Mouse (Mus musculus) retina, postnatal 7 days (tissue): ENCODE measurements at regions not wholly inside any gene's neighbourhood (a gene's known extent, or its start where the extent isn't known, plus 50 kb on each side); places are given as distances from the start of the nearest gene placed in this dataset.

Experiments
- DNase-seq: peaks from one replicate; pipeline ENCODE4 v3.0.0-alpha.2; 2012; ENCODE audit warnings: low read depth, low spot score

GRCm38 (mm10) chr5:132827555-132828333 lies 284.6 kb upstream of the Auts2 start:
- no peak for DNase-seq

- DNase-seq, result no peak
These were observed 282.9 kb upstream of the Auts2 start for GRCm38 (mm10) chr5:132826009-132826408.

DNA sequence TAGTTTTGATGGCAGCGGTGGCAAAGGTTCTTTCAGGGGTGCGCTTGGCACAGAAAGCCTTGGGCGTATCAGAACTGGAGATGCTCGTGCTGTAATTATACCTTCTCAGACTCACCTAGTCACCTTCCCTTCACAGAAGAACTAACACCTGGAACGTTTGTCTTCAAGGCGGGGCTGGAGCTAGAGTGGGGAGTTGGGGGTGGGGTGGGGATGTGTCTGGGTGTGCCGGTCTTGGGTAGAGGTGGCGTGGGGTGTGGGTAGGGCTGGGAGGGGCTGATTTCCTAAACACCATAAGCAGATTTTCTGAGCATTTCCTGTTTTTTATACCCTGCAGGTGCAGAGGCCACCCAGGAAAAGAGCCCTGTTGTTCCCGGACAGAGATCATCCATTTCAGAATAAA lies 274.5 kb upstream of the Auts2 start:
- no peak for DNase-seq

- no peak for DNase-seq
These were observed 266.0 kb upstream of the Auts2 start for GRCm38 (mm10) chr5:132809181-132809580.

- DNase-seq, result no peak
These were observed 252.9 kb upstream of the Auts2 start for GRCm38 (mm10) chr5:132796061-132796460.

GRCm38 (mm10) chr5:132792484-132792883 lies 249.3 kb upstream of the Auts2 start:
- no peak for DNase-seq

GRCm38 (mm10) chr5:132785291-132785690 lies 242.1 kb upstream of the Auts2 start:
- DNase-seq, result no peak

DNA sequence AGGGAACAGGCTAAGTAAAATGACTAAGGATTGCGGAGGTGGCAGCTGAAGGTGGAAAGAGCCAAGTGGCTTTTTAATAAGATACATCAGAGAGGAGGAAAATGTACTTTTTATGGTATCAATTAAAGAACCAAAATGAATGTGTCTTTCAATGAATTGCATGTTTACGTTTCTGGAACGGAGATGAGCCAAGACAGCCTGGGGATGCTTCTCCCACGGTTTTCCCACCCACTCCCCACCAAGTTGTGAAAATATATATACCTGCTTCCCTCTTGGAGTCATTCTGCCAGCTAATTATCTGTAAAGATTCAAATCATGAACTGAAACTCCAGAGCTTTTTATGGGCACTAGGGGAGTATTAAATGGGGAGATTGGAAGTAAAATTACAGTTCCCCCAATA lies 241.6 kb upstream of the Auts2 start:
- DNase-seq, result no peak

DNA sequence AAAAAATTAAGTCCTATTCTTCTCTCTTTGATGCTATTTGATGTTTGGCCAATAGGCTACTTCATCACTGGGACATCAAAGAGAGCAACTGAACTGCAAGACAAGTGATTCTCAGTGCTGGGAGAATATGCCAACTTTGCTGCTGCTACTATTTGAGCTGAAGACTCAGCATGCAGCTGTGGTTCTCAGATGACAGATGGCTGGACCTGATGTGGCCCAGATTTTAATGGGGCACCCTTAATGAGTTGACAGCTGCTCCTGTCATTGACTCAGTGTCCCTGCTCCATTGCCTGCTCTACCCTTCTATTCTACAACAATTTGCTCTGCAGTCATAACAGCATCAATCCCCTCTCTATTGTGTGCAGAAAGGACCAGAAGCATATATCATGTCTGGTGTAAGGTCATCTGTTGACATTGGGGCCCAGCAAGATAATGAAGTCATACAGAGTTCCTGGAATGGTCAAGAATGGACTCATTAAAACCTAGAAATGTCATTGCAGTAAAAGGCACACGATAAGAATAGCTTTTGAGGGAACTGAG lies 231.1 kb upstream of the Auts2 start:
- DNase-seq, result no peak

DNA sequence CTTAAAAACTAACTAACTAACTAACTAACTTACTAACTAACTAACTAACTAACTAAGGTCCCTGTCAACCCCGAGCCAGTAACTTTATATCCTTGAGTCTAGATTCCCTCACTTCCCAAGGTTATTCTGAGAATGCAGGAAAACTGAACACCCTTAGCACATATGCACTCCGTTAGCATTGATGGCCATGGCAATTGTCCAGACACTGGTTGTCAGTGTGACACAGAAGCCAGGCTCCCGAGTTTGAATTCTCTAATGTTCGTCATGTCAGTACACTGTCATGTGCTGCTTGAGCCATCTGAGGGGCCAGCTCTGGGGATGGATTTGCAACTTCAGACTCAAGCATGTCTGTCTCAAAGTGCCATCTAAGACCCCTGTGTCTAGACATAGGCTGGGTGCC lies 217.3 kb upstream of the Auts2 start:
- no peak for DNase-seq

DNA sequence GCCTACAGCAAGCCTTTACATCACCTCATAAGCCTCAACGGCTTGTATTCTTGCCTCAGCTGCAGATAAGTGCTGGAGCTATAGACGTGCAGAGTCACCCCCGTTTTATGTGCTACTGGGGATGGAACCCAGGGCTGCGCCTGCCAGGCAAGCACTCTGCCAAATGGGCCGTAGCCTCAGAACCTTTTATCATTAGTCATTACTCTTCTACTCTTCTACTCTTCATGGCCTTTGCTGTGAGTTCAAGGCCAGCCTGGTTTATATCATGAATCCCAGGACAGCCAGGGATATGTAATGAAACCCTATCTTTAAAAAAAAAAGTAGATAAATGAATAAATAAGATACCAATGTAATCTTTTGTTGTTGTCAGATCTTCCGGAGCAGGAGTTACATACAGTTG lies 216.6 kb upstream of the Auts2 start:
- DNase-seq, result no peak

GRCm38 (mm10) chr5:132758941-132759340 lies 215.8 kb upstream of the Auts2 start:
- DNase-seq, result no peak

- DNase-seq, result no peak
These were observed 194.8 kb upstream of the Auts2 start for GRCm38 (mm10) chr5:132737966-132738365.

GRCm38 (mm10) chr5:132728689-132729189 lies 185.6 kb upstream of the Auts2 start:
- no peak for DNase-seq

GRCm38 (mm10) chr5:132724467-132724866 lies 181.3 kb upstream of the Auts2 start:
- DNase-seq, result no peak

DNA sequence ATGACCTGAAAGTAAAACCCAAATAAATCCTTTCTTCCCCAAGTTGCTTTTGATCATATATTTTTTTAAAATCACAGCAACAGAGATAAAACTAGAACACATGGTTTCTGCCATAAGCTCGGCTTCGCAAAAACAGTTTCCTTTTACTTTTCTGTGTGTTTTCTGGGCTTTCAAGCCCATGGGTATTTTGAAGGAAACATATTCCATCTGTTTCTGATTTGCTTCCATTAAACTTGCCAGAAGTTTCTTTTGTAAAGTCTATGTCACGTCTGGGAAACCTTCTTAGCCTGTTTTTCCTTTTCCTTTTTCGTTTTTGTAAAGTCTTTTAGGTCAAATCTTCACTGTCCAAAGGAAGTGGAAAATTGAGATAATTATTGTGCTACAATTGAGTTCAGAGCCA lies 167.2 kb upstream of the Auts2 start:
- DNase-seq, result no peak

DNA sequence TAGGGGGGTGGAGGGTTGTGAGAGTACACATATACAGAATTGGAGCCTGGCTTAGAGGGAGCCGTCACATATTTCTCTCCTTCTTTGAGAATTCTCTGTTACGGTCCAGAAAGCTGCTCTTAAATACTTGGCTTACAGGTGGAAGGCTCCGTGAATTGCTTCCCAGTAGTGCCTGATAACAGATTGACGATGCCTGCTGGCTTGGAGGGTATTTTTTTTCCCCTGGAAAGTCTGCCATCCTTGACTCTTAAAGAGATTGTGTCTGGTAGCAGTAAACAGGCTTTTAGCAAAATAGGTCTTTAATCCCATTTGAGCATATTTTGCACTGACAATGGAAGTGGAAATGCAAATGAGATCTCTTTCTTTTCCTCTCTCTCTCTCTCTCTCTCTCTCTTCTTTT lies 164.4 kb upstream of the Auts2 start:
- no peak for DNase-seq

DNA sequence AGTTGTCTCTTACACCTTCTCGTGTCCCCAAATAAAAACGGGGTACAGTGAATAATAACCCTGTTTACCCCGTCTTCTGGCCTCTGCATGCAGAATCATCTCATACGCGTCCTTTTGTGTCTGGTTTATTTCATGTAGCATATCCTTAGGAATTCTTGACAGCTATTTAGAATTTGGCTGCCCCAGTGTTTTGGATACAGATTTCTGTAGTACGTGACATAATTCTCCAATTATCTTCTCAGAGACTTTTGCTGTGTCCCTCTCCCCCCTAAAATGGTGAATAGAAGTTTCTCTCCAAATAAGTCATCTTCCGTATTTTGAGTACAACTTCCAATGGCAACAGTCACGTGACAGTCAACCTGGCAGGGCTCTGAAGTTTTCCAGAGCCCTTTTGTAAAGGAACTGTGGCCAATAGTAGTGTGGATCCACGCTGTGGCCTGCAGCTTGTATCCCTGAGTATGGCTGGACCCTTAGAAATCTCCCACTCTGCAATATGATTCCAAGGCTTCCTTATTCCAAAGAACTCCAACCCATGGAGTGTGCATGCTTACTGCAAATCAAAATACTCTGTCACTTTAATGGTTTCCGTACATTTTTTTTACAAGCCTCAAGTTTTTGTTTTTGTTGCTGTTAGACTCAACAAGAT lies 160.4 kb upstream of the Auts2 start:
- no peak for DNase-seq

- no peak for DNase-seq
These were observed 159.4 kb upstream of the Auts2 start for GRCm38 (mm10) chr5:132702573-132702972.

DNA sequence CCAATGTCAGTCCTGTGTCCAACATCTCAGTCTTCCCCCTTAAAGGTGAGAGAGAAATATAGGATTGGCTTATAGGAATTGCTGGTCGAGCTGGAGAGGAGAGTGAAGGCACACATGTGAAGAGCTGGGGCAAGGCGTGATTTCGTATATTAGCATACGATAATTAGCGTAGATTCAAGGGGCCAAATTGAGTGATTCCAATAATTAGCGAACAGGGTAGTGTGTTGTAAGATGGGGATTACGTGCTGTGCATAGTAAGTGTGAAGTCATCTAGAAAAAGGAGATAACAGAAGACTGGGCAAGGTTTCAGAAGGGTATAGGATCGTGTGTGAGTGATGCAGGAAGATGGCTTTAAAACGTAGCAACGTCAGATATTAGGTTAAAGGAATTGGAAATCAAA lies 147.6 kb upstream of the Auts2 start:
- no peak for DNase-seq

- DNase-seq, result no peak
These were observed 132.1 kb upstream of the Auts2 start for GRCm38 (mm10) chr5:132675261-132675660.

GRCm38 (mm10) chr5:132673599-132674305 lies 130.6 kb upstream of the Auts2 start:
- DNase-seq, result no peak
